Mouse (Mus musculus) liver, postnatal 0 days (tissue): ENCODE data around the gene Armc8. TPM values are rescaled to one million over a fixed set of nuclear protein-coding genes. Genes with fewer than 3 reads are reported as not detected.
A peak's percentile ranks its signal among the peaks of the same experiment; 100 is the strongest.

Experiments
- ATAC-seq: fragments of 200-750 bp; cut with Nextera tagmentation; 2 replicates; pipeline ENCODE4 v1.8.0; 2017; ENCODE audit warnings: mild to moderate bottlenecking, moderate library complexity
- DNase-seq: peaks from one replicate; pipeline ENCODE4 v3.0.0-alpha.2; 2016
- H3K27ac ChIP-seq: fragments of 300-500 bp; sonication (generic); 2 replicates; pipeline ENCODE4 v1.5.1; 2014; ENCODE audit warnings: antibody characterized with exemption, moderate library complexity, mild to moderate bottlenecking, low read depth
- H3K27me3 ChIP-seq: fragments of 300-500 bp; sonication (generic); 2 replicates; pipeline ENCODE4 v1.6.1; 2014; ENCODE audit warnings: low read length, control low read depth, mixed read lengths; ENCODE audit not compliant: insufficient read depth
- H3K36me3 ChIP-seq: fragments of 300-500 bp; sonication (generic); replicated peaks from 2 replicates; pipeline ENCODE4 v1.6.1; 2014; ENCODE audit warnings: mild to moderate bottlenecking, control low read depth, low read length, moderate library complexity, mixed read lengths; ENCODE audit not compliant: insufficient read depth
- H3K4me1 ChIP-seq: fragments of 300-500 bp; sonication (generic); 2 replicates; pipeline ENCODE4 v1.6.1; 2014; ENCODE audit warnings: antibody characterized with exemption, mild to moderate bottlenecking, control low read depth; ENCODE audit not compliant: insufficient read depth
- H3K4me2 ChIP-seq: fragments of 300-500 bp; sonication (generic); 2 replicates; pipeline ENCODE4 v1.6.1; 2014; ENCODE audit warnings: low read depth, mild to moderate bottlenecking, low read length, moderate library complexity, mixed read lengths
- H3K4me3 ChIP-seq: fragments of 300-500 bp; sonication (generic); 2 replicates; pipeline ENCODE4 v1.5.1; 2014; ENCODE audit warnings: low read depth, low read length
- H3K9ac ChIP-seq: fragments of 300-500 bp; sonication (generic); replicated peaks from 2 replicates; pipeline ENCODE4 v1.6.1; 2014; ENCODE audit warnings: mild to moderate bottlenecking, moderate library complexity
- H3K9me3 ChIP-seq: fragments of 300-500 bp; sonication (generic); 2 replicates; pipeline ENCODE4 v1.6.1; 2016; ENCODE audit warnings: mild to moderate bottlenecking, control low read depth, low read length, mixed read lengths
- CTCF ChIP-seq: sonication (generic); IDR thresholded peaks from 2 replicates; pipeline ENCODE4 v1.5.1; 2016; ENCODE audit warnings: antibody characterized with exemption, low read depth
- EP300 ChIP-seq: IDR thresholded peaks from 2 replicates; pipeline ENCODE4 v1.6.1; 2016; ENCODE audit warnings: antibody characterized with exemption, low read depth, mild to moderate bottlenecking
- WGBS: fragments of 180-500 bp; shearing (Covaris S2); extraction: QIAGEN DNeasy Blood & Tissue Kit; methylation state at CpG from one replicate; pipeline ENCODE4 v1.1.7; 2014; ENCODE audit not compliant: insufficient replicate concordance; 5-methylcytosine and 5-hydroxymethylcytosine counted together
- polyA plus RNA-seq: library from polyadenylated mRNA; unstranded; fragments of >200 nt; fragmentation: Nextera tagmentation; extraction: Ambion mirVana; gene quantifications from 2 replicates; pipeline ENCODE4 v1.2.1, GENCODE M21; 2015

Armc8 gene
- polyA plus RNA-seq, 1 experiment from 2014 or later, result 7.9 TPM

GRCm38 (mm10) chr9:99552068-99552467 is 16.6 kb downstream of the Armc8 start:
- Histone ChIP-seq H3K36me3 (no peaks in the 10 kb centered on the region), H3K9me3 (no peaks in the 10 kb centered on the region), H3K27ac (no peak overlapping the region), H3K9ac (no peak overlapping the region), H3K4me1 (peaks cover 3% of the 10 kb centered on the region; the same call in 1 of the 2 replicates), H3K27me3 (no peaks in the 10 kb centered on the region), H3K4me3 (no peak overlapping the region), H3K4me2 (no peak overlapping the region)
- no peak for TF ChIP-seq EP300
- no peak for TF ChIP-seq CTCF
- ATAC-seq (no peak), DNase-seq (no peak)
- WGBS, result 63% methylated on average over 2 of the region's 2 CpGs

GRCm38 (mm10) chr9:99546259-99546658 is 22.4 kb downstream of the Armc8 start:
- Histone ChIP-seq H3K36me3 (no peaks in the 10 kb centered on the region), H3K4me3 (no peak overlapping the region), H3K27ac (no peak overlapping the region), H3K4me2 (no peak overlapping the region), H3K4me1 (no peaks in the 10 kb centered on the region), H3K9me3 (no peaks in the 10 kb centered on the region), H3K9ac (no peak overlapping the region), H3K27me3 (no peaks in the 10 kb centered on the region)
- TF ChIP-seq CTCF (peak; percentile 32), EP300 (no peak)
- WGBS, result 75% methylated on average over 1 of the region's 1 CpGs
- DNase-seq, result no peak
- no peak for ATAC-seq

GRCm38 (mm10) chr9:99531865-99532264 is 36.8 kb downstream of the Armc8 start:
- peaks cover 45% of the 10 kb centered on the region for H3K36me3 ChIP-seq
- H3K4me2 ChIP-seq, result no peak overlapping the region
- H3K27me3 ChIP-seq, result no peaks in the 10 kb centered on the region
- no peaks in the 10 kb centered on the region for H3K9me3 ChIP-seq
- DNase-seq, result no peak
- 73% methylated on average over 1 of the region's 1 CpGs for WGBS
- TF ChIP-seq EP300 (no peak), CTCF (no peak)
- H3K4me3 ChIP-seq, result no peak overlapping the region
- H3K9ac ChIP-seq, result no peak overlapping the region
- no peak overlapping the region for H3K27ac ChIP-seq
- no peak for ATAC-seq
- H3K4me1 ChIP-seq, result no peaks in the 10 kb centered on the region

- H3K4me2 ChIP-seq, result no peak overlapping the region
- H3K9me3 ChIP-seq, result no peaks in the 10 kb centered on the region
- H3K27me3 ChIP-seq, result no peaks in the 10 kb centered on the region
- H3K9ac ChIP-seq, result no peak overlapping the region
- no peak overlapping the region for H3K27ac ChIP-seq
- no peak overlapping the region for H3K4me3 ChIP-seq
- ATAC-seq, result no peak
- TF ChIP-seq EP300 (no peak), CTCF (no peak)
- H3K4me1 ChIP-seq, result no peaks in the 10 kb centered on the region
- DNase-seq, result no peak
- H3K36me3 ChIP-seq, result no peaks in the 10 kb centered on the region; the same call in none of the 2 replicates
- 69% methylated on average over 7 of the region's 7 CpGs for WGBS
Observed at GRCm38 (mm10) chr9:99505875-99506274, 62.8 kb downstream of the Armc8 start.

GRCm38 (mm10) chr9:99499336-99499735 is 69.4 kb downstream of the Armc8 start:
- ATAC-seq, result 0 out of 2 replicates have a peak, but pooled peaks have one; percentile 21
- H3K27ac ChIP-seq, result no peak overlapping the region
- WGBS, result 84% methylated on average over 4 of the region's 4 CpGs
- TF ChIP-seq CTCF, result no peak
- TF ChIP-seq EP300, result no peak
- H3K4me2 ChIP-seq, result peak overlapping the region; percentile 32; the same call in 1 of the 2 replicates
- no peaks in the 10 kb centered on the region for H3K9me3 ChIP-seq
- H3K27me3 ChIP-seq, result no peaks in the 10 kb centered on the region
- no peak for DNase-seq
- peaks cover 20% of the 10 kb centered on the region for H3K36me3 ChIP-seq
- no peaks in the 10 kb centered on the region for H3K4me1 ChIP-seq
- no peak overlapping the region for H3K4me3 ChIP-seq
- no peak overlapping the region for H3K9ac ChIP-seq

- Histone ChIP-seq H3K36me3 (peaks cover 18% of the 10 kb centered on the region), H3K4me3 (no peak overlapping the region), H3K4me1 (no peaks in the 10 kb centered on the region), H3K27me3 (no peaks in the 10 kb centered on the region), H3K9me3 (no peaks in the 10 kb centered on the region), H3K9ac (no peak overlapping the region), H3K4me2 (no peak overlapping the region), H3K27ac (no peak overlapping the region)
- ATAC-seq (no peak), DNase-seq (no peak)
- TF ChIP-seq EP300 (no peak), CTCF (no peak)
- 45% methylated on average over 10 of the region's 10 CpGs for WGBS
Observed at GRCm38 (mm10) chr9:99492634-99493200, 76.0 kb downstream of the Armc8 start.
